In genomic region chr5:105817248-105817976, GRCm38 (mm10) we compare ENCODE assay signal across 9 mouse cellular contexts. TPM values are rescaled to one million over a fixed set of nuclear protein-coding genes. Genes with fewer than 3 reads are reported as not detected.
DNase-seq lines count a peak whose midpoint lies in the region; ATAC-seq and TF ChIP-seq lines count a peak whose summit lies in the region.
"Had no signal": no experiment of that assay in that cellular context is flagged by ENCODE, and none has a peak within 500 bp of the region (broad histone marks: within the 10 kb centered on the region; RNA-seq: fewer than 3 reads in every experiment).

No protein-coding gene starts in this region.

- 68% methylated on average over 9 of the region's 9 CpGs for WGBS in heart, embryonic 15.5 days
- 59% methylated on average over 9 of the region's 9 CpGs for WGBS in hindbrain, embryonic 16.5 days
- 79% methylated on average over 9 of the region's 9 CpGs for WGBS in intestine, postnatal 0 days

- no peak overlapping the region for H3K4me3 ChIP-seq in heart, embryonic 15.5 days
- H3K4me3 ChIP-seq in hindbrain, embryonic 16.5 days (ENCODE audit: low read length) = no peak overlapping the region
- H3K4me3 ChIP-seq in intestine, postnatal 0 days (ENCODE audit: low read depth, low read length) = no peak overlapping the region
- H3K4me3 ChIP-seq: midbrain, embryonic 10.5 days had no signal

- ATAC-seq in heart, embryonic 15.5 days (replicated peaks; ENCODE audit: insufficient number of reproducible peaks, insufficient read depth, low FRiP score, low read depth) = no peak; the same call in 1 of the 2 replicates
- peak; percentile 46; the same call in 1 of the 2 replicates for ATAC-seq in hindbrain, embryonic 16.5 days
- peak; percentile 92 for ATAC-seq in megakaryocyte-erythroid progenitor cell, adult 5-6 weeks (replicated peaks; ENCODE audit: low FRiP score, low TSS enrichment, poor library complexity, severe bottlenecking)
- ATAC-seq in intestine, postnatal 0 days = no peak

- H3K4me1 ChIP-seq in heart, embryonic 15.5 days (replicated peaks) = peaks cover 13% of the 10 kb centered on the region
- H3K4me1 ChIP-seq in hindbrain, embryonic 16.5 days (ENCODE audit: control insufficient read depth, insufficient read depth, low read depth, low read length) = no peaks in the 10 kb centered on the region
- no peaks in the 10 kb centered on the region for H3K4me1 ChIP-seq in intestine, postnatal 0 days (replicated peaks; ENCODE audit: control insufficient read depth, insufficient read depth, low read length)

- no peak overlapping the region for H3K4me2 ChIP-seq in heart, embryonic 15.5 days
- H3K4me2 ChIP-seq in hindbrain, embryonic 16.5 days (ENCODE audit: low read length) = no peak overlapping the region
- H3K4me2 ChIP-seq in intestine, postnatal 0 days (replicated peaks; ENCODE audit: low read depth) = no peak overlapping the region

- DNase-seq in heart, adult 11 months = no peak
- DNase-seq in ovary, postnatal 36 days (ENCODE audit: low spot score) = peak; percentile 53
- no peak for DNase-seq in ovary, postnatal 14 days (ENCODE audit: low spot score)
- no peak for DNase-seq in layer of hippocampus, adult 18-20 months (ENCODE audit: low spot score in 2 of 2)

- no peaks in the 10 kb centered on the region for H3K27me3 ChIP-seq in heart, embryonic 15.5 days
- no peaks in the 10 kb centered on the region for H3K27me3 ChIP-seq in hindbrain, embryonic 16.5 days (replicated peaks; ENCODE audit: control insufficient read depth, insufficient read depth, low read length)
- H3K27me3 ChIP-seq in intestine, postnatal 0 days (replicated peaks; ENCODE audit: control insufficient read depth, insufficient read depth, low read length) = peaks cover 4% of the 10 kb centered on the region; the same call in 1 of the 2 replicates

- H3K36me3 ChIP-seq in heart, embryonic 15.5 days = peaks cover 18% of the 10 kb centered on the region
- peaks cover 18% of the 10 kb centered on the region for H3K36me3 ChIP-seq in hindbrain, embryonic 16.5 days (ENCODE audit: control insufficient read depth, insufficient read depth, low read length)
- H3K36me3 ChIP-seq in intestine, postnatal 0 days (ENCODE audit: control insufficient read depth, insufficient read depth) = peaks cover 15% of the 10 kb centered on the region

- TF ChIP-seq CTCF in intestine, postnatal 0 days (IDR thresholded peaks at IDR 0.05; ENCODE audit: low read depth) = no peak

- no peak overlapping the region for H3K9ac ChIP-seq in heart, embryonic 15.5 days
- no peak overlapping the region for H3K9ac ChIP-seq in hindbrain, embryonic 16.5 days (ENCODE audit: low read depth, low read length)
- H3K9ac ChIP-seq in intestine, postnatal 0 days (ENCODE audit: low read depth, low read length) = no peak overlapping the region

- no peaks in the 10 kb centered on the region for H3K9me3 ChIP-seq in heart, embryonic 15.5 days (replicated peaks)
- H3K9me3 ChIP-seq in hindbrain, embryonic 16.5 days (ENCODE audit: control insufficient read depth, low read length) = peaks cover 11% of the 10 kb centered on the region
- H3K9me3 ChIP-seq in intestine, postnatal 0 days (ENCODE audit: control insufficient read depth) = peaks cover 8% of the 10 kb centered on the region; the same call in 1 of the 2 replicates

- peak overlapping the region; percentile 46 for H3K27ac ChIP-seq in heart, embryonic 15.5 days
- H3K27ac ChIP-seq in hindbrain, embryonic 16.5 days (ENCODE audit: low read depth, low read length) = no peak overlapping the region
- H3K27ac ChIP-seq in intestine, postnatal 0 days (ENCODE audit: low read depth, low read length) = no peak overlapping the region

RNA-seq across cellular contexts. Expression of gene Zfp326, which starts 59.0 kb away (rescaled TPM):
- polyA plus RNA-seq in heart, embryonic 15.5 days (2015; fragmentation: Nextera tagmentation; extraction: Ambion mirVana) = 24.9 and 29.2 TPM in 2 replicates
- 35.5 and 39.7 TPM in 2 replicates for polyA plus RNA-seq in hindbrain, embryonic 16.5 days (2015; fragmentation: Nextera tagmentation; extraction: Ambion mirVana)
- total RNA-seq in megakaryocyte-erythroid progenitor cell, adult 5-6 weeks (2014; fragmentation: Nextera tagmentation) = 18.3 and 41.6 TPM in 2 replicates
- 30.3 and 36.2 TPM in 2 replicates for total RNA-seq in megakaryocyte-erythroid progenitor cell, adult 5-6 weeks (2017)
- 10 to 100 TPM; 34.2 to 34.6 TPM for total RNA-seq in layer of hippocampus, adult 18-20 months (2021)
- 19.9 and 21.0 TPM in 2 replicates for polyA plus RNA-seq in intestine, postnatal 0 days (2015; fragmentation: Nextera tagmentation; extraction: Ambion mirVana)

Comparison
In these comparisons a context has a peak if more than half of its experiments do, and no peak if none do; other contexts are left out.
1. ATAC-seq: peak in hindbrain, embryonic 16.5 days (single experiment) and megakaryocyte-erythroid progenitor cell, adult 5-6 weeks (single experiment); none in heart, embryonic 15.5 days (single experiment) and intestine, postnatal 0 days (single experiment).